In the genomic region with DNA sequence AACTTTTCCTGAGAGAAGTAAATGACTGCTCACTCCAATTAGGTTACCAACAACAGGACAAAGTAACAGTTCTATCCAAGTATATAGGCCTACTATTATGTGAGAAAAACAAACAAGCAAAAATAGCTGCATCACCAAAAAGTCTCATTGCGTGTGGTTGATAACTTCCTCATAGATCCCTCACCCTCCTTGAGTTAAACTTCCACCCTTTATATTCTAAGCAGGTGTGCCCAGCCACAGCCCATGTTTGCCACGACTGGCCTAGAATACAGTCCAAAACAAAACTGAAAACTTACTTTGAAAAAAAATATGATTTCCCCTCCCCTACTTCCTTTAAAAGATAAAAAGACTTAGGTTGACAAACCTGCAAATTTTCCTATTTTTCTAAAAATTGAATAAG, we compare ENCODE assay signal across 19 mouse cellular contexts.
"Had no signal": no experiment of that assay in that cellular context is flagged by ENCODE, and none has a peak within 500 bp of the region (broad histone marks: within the 10 kb centered on the region; RNA-seq: fewer than 3 reads in every experiment).

No protein-coding gene starts in this region.

- H3K27me3 ChIP-seq: kidney, embryonic 15.5 days; limb, embryonic 13.5 days; liver, embryonic 12.5 days; liver, embryonic 15.5 days; lung, embryonic 15.5 days; midbrain, embryonic 12.5 days; midbrain, embryonic 15.5 days; neural tube, embryonic 13.5 days had no signal

- DNase-seq: kidney, adult 8-10 months; kidney, postnatal 10 days; kidney, postnatal 36 days; layer of hippocampus, postnatal 36 days; liver; lung, adult 18-20 months; lung, postnatal 10 days; lung, postnatal 4 days; thymus, postnatal 36 days had no signal

- H3K4me3 ChIP-seq: kidney, embryonic 15.5 days; limb, embryonic 10.5 days; limb, embryonic 13.5 days; liver, embryonic 12.5 days; liver, embryonic 15.5 days; lung, embryonic 15.5 days; midbrain, embryonic 12.5 days; midbrain, embryonic 15.5 days; neural tube, embryonic 13.5 days had no signal

- ATAC-seq: liver, embryonic 12.5 days; midbrain, embryonic 15.5 days had no signal

- H3K9me3 ChIP-seq: kidney, embryonic 15.5 days; limb, embryonic 10.5 days; limb, embryonic 13.5 days; liver, embryonic 12.5 days; liver, embryonic 15.5 days; lung, embryonic 15.5 days; midbrain, embryonic 12.5 days; midbrain, embryonic 15.5 days; neural tube, embryonic 13.5 days had no signal

- H3K27ac ChIP-seq: kidney, embryonic 15.5 days; limb, embryonic 10.5 days; limb, embryonic 13.5 days; liver, embryonic 12.5 days; liver, embryonic 15.5 days; lung, embryonic 15.5 days; midbrain, embryonic 12.5 days; midbrain, embryonic 15.5 days; neural tube, embryonic 13.5 days; stomach, postnatal 0 days had no signal

- H3K36me3 ChIP-seq: kidney, embryonic 15.5 days; limb, embryonic 10.5 days; liver, embryonic 15.5 days; lung, embryonic 15.5 days; midbrain, embryonic 12.5 days; midbrain, embryonic 15.5 days; neural tube, embryonic 13.5 days had no signal
